Mouse (Mus musculus): ENCODE results near the gene Zic5. TPM values are rescaled to one million over a fixed set of nuclear protein-coding genes. Genes with fewer than 3 reads are reported as not detected.
A peak's percentile ranks its signal among the peaks of the same experiment; 100 is the strongest.

Zic5 gene
- polyA plus RNA-seq, 1 experiment from 2014 or later, result 0.16 TPM

GRCm38 (mm10) chr14:122483024-122483385 lies 17.5 kb upstream of the Zic5 start:
- no peak overlapping the region for H3K9ac ChIP-seq (ENCODE audit: low read depth, low read length)
- no peaks in the 10 kb centered on the region for H3K36me3 ChIP-seq (ENCODE audit: control insufficient read depth, insufficient read depth, low read length)
- ATAC-seq (replicated peaks; ENCODE audit: low FRiP score), result no peak
- H3K4me2 ChIP-seq, result no peak overlapping the region
- no peak for DNase-seq (ENCODE audit: low spot score)
- H3K27ac ChIP-seq (ENCODE audit: low read depth, low read length), result no peak overlapping the region
- WGBS, result 4% methylated on average over 5 of the region's 5 CpGs
- H3K4me1 ChIP-seq (replicated peaks; ENCODE audit: control insufficient read depth, insufficient read depth, low read length), result no peaks in the 10 kb centered on the region
- peaks cover 94% of the 10 kb centered on the region for H3K27me3 ChIP-seq (replicated peaks; ENCODE audit: control insufficient read depth, insufficient read depth, low read length)
- H3K4me3 ChIP-seq (ENCODE audit: low read depth, low read length), result no peak overlapping the region
- no peaks in the 10 kb centered on the region for H3K9me3 ChIP-seq (ENCODE audit: control insufficient read depth, low read length)

- no peaks in the 10 kb centered on the region for H3K4me1 ChIP-seq (replicated peaks; ENCODE audit: control insufficient read depth, insufficient read depth, low read length)
- DNase-seq (ENCODE audit: low spot score), result no peak
- H3K27ac ChIP-seq (ENCODE audit: low read depth, low read length), result no peak overlapping the region
- no peak for ATAC-seq (replicated peaks; ENCODE audit: low FRiP score)
- H3K36me3 ChIP-seq (ENCODE audit: control insufficient read depth, insufficient read depth, low read length), result no peaks in the 10 kb centered on the region
- no peak overlapping the region for H3K4me3 ChIP-seq (ENCODE audit: low read depth, low read length)
- H3K9ac ChIP-seq (ENCODE audit: low read depth, low read length), result no peak overlapping the region
- 2% methylated on average over 38 of the region's 38 CpGs for WGBS
- no peaks in the 10 kb centered on the region for H3K9me3 ChIP-seq (ENCODE audit: control insufficient read depth, low read length)
- H3K4me2 ChIP-seq, result no peak overlapping the region
- H3K27me3 ChIP-seq (replicated peaks; ENCODE audit: control insufficient read depth, insufficient read depth, low read length), result peaks cover 96% of the 10 kb centered on the region
Measured at GRCm38 (mm10) chr14:122482081-122483023, 16.9 kb upstream of the Zic5 start.

- Histone ChIP-seq H3K4me1 (replicated peaks; ENCODE audit: control insufficient read depth, insufficient read depth, low read length) (no peaks in the 10 kb centered on the region; the same call in 1 of the 2 replicates), H3K27me3 (replicated peaks; ENCODE audit: control insufficient read depth, insufficient read depth, low read length) (peaks cover 99% of the 10 kb centered on the region), H3K9me3 (ENCODE audit: control insufficient read depth, low read length) (no peaks in the 10 kb centered on the region), H3K4me2 (no peak overlapping the region), H3K4me3 (ENCODE audit: low read depth, low read length) (no peak overlapping the region), H3K9ac (ENCODE audit: low read depth, low read length) (no peak overlapping the region), H3K27ac (ENCODE audit: low read depth, low read length) (no peak overlapping the region), H3K36me3 (ENCODE audit: control insufficient read depth, insufficient read depth, low read length) (no peaks in the 10 kb centered on the region)
- ATAC-seq (replicated peaks; ENCODE audit: low FRiP score), result no peak
- DNase-seq (ENCODE audit: low spot score), result no peak
- 5% methylated on average over 15 of the region's 15 CpGs for WGBS
Measured at GRCm38 (mm10) chr14:122481181-122481580, 15.7 kb upstream of the Zic5 start.

DNA sequence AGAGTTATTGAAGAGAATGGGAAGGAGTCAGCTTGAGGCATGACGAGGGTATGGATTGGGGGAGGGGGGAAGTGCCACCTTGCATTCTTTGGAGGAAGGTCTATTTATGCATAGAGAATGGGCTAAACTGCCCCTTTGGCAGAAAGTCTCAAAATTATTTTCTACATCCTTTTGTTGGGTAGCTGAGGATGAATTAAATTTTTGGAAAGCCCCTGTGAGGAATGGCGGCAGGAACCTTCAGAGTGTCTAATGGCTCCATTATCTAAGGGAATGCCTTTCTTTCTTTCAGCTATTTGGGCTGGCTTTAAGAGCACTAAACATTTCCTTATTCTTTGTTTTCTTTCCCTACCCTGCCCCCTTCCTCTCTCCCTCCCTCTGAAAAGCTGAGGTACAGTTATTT lies 14.9 kb upstream of the Zic5 start:
- no peak overlapping the region for H3K9ac ChIP-seq (ENCODE audit: low read depth, low read length)
- no peak overlapping the region for H3K4me2 ChIP-seq
- no peaks in the 10 kb centered on the region for H3K9me3 ChIP-seq (ENCODE audit: control insufficient read depth, low read length)
- no peaks in the 10 kb centered on the region for H3K36me3 ChIP-seq (ENCODE audit: control insufficient read depth, insufficient read depth, low read length)
- WGBS, result 16% methylated on average over 2 of the region's 2 CpGs
- no peak for DNase-seq (ENCODE audit: low spot score)
- H3K4me3 ChIP-seq (ENCODE audit: low read depth, low read length), result no peak overlapping the region
- H3K4me1 ChIP-seq (replicated peaks; ENCODE audit: control insufficient read depth, insufficient read depth, low read length), result peaks cover 3% of the 10 kb centered on the region; the same call in 1 of the 2 replicates
- no peak for ATAC-seq (replicated peaks; ENCODE audit: low FRiP score)
- peaks cover 99% of the 10 kb centered on the region for H3K27me3 ChIP-seq (replicated peaks; ENCODE audit: control insufficient read depth, insufficient read depth, low read length)
- H3K27ac ChIP-seq (ENCODE audit: low read depth, low read length), result no peak overlapping the region

DNA sequence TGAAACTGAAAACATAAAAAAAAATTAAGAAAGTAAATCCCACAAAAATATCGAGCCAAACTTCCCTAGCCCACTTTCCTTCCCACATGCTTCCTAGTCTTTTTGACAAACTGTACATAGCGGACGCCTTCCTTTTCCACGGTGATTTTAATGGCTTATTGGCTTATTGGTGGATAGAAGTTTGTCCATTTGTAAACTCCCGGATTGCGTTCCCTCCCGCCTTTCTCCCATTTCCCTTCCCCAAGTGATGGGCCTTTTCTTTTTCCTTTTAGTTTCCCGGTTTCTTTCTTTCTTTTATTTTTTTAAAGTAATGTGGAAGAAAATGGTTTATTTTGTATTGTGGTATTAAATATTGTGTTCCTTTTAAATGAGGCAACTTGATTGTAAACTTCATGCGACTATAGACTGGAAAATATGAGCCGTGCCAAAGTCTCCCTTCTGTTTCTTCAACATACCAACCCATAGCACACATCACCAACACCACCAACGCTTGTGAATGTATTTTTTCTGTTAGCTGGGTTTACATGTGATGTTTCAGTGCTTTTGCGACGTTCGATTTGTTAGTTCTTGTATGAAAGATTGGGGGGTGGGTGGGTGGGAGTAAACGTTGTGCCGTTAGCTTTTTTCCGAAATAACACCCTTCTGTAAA lies 14.1 kb upstream of the Zic5 start:
- no peaks in the 10 kb centered on the region for H3K9me3 ChIP-seq (ENCODE audit: control insufficient read depth, low read length)
- no peak overlapping the region for H3K27ac ChIP-seq (ENCODE audit: low read depth, low read length)
- WGBS, result 34% methylated on average over 17 of the region's 17 CpGs
- DNase-seq (ENCODE audit: low spot score), result no peak
- H3K4me3 ChIP-seq (ENCODE audit: low read depth, low read length), result no peak overlapping the region
- peaks cover 7% of the 10 kb centered on the region; the same call in 1 of the 2 replicates for H3K4me1 ChIP-seq (replicated peaks; ENCODE audit: control insufficient read depth, insufficient read depth, low read length)
- H3K9ac ChIP-seq (ENCODE audit: low read depth, low read length), result no peak overlapping the region
- ATAC-seq (replicated peaks; ENCODE audit: low FRiP score), result no peak
- no peaks in the 10 kb centered on the region for H3K36me3 ChIP-seq (ENCODE audit: control insufficient read depth, insufficient read depth, low read length)
- no peak overlapping the region for H3K4me2 ChIP-seq
- H3K27me3 ChIP-seq (replicated peaks; ENCODE audit: control insufficient read depth, insufficient read depth, low read length), result peaks cover 99% of the 10 kb centered on the region

GRCm38 (mm10) chr14:122478574-122479011 lies 13.1 kb upstream of the Zic5 start:
- peak; percentile 51 for DNase-seq (ENCODE audit: low spot score)
- WGBS, result 0% methylated on average over 22 of the region's 22 CpGs
- no peak for ATAC-seq (replicated peaks; ENCODE audit: low FRiP score)
- Histone ChIP-seq H3K27ac (ENCODE audit: low read depth, low read length) (no peak overlapping the region), H3K27me3 (replicated peaks; ENCODE audit: control insufficient read depth, insufficient read depth, low read length) (peaks cover 99% of the 10 kb centered on the region), H3K4me1 (replicated peaks; ENCODE audit: control insufficient read depth, insufficient read depth, low read length) (peaks cover 7% of the 10 kb centered on the region; the same call in 1 of the 2 replicates), H3K9me3 (ENCODE audit: control insufficient read depth, low read length) (no peaks in the 10 kb centered on the region), H3K9ac (ENCODE audit: low read depth, low read length) (no peak overlapping the region), H3K4me2 (no peak overlapping the region), H3K4me3 (ENCODE audit: low read depth, low read length) (no peak overlapping the region), H3K36me3 (ENCODE audit: control insufficient read depth, insufficient read depth, low read length) (no peaks in the 10 kb centered on the region)

DNA sequence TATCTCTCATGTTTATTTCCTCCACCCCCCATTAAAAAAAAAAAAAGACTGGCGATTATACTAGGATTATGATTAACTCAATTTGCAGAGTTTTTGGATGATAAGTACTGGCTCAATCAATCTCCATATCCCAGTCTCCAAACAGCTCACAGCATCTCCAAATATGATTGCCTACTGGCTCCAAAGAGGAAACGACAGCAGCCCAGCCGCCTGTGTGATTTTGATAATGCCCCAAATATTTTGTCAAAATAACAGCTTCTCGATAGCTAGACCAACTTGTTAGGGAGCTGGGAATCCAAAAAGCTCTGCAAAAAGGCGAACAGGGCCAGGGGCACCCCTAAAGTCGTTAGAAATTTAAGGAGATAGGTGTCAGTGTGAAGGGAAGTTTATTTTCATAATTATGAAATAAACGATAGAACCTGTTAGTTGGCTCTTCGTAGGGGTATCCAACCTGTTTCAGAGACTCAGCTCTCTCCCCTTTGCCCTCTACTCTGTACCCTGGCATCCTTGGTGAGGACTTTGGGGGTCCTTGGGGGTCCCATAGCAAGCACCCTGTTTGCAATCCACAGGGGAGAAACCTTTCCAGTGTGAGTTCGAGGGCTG lies 12.6 kb upstream of the Zic5 start:
- ATAC-seq (replicated peaks; ENCODE audit: low FRiP score), result no peak
- Histone ChIP-seq H3K4me3 (ENCODE audit: low read depth, low read length) (no peak overlapping the region), H3K4me1 (replicated peaks; ENCODE audit: control insufficient read depth, insufficient read depth, low read length) (peaks cover 7% of the 10 kb centered on the region; the same call in 1 of the 2 replicates), H3K27me3 (replicated peaks; ENCODE audit: control insufficient read depth, insufficient read depth, low read length) (peaks cover 99% of the 10 kb centered on the region), H3K4me2 (no peak overlapping the region), H3K36me3 (ENCODE audit: control insufficient read depth, insufficient read depth, low read length) (no peaks in the 10 kb centered on the region), H3K27ac (ENCODE audit: low read depth, low read length) (no peak overlapping the region), H3K9ac (ENCODE audit: low read depth, low read length) (no peak overlapping the region), H3K9me3 (ENCODE audit: control insufficient read depth, low read length) (no peaks in the 10 kb centered on the region)
- no peak for DNase-seq (ENCODE audit: low spot score)
- 2% methylated on average over 9 of the region's 9 CpGs for WGBS

- Histone ChIP-seq H3K9me3 (ENCODE audit: control insufficient read depth, low read length) (no peaks in the 10 kb centered on the region), H3K4me2 (no peak overlapping the region), H3K9ac (ENCODE audit: low read depth, low read length) (no peak overlapping the region), H3K36me3 (ENCODE audit: control insufficient read depth, insufficient read depth, low read length) (no peaks in the 10 kb centered on the region), H3K27ac (ENCODE audit: low read depth, low read length) (no peak overlapping the region), H3K4me3 (ENCODE audit: low read depth, low read length) (no peak overlapping the region), H3K4me1 (replicated peaks; ENCODE audit: control insufficient read depth, insufficient read depth, low read length) (peaks cover 7% of the 10 kb centered on the region; the same call in 1 of the 2 replicates), H3K27me3 (replicated peaks; ENCODE audit: control insufficient read depth, insufficient read depth, low read length) (peaks cover 99% of the 10 kb centered on the region)
- DNase-seq (ENCODE audit: low spot score) (no peak), ATAC-seq (replicated peaks; ENCODE audit: low FRiP score) (no peak)
- WGBS, result 1% methylated on average over 20 of the region's 20 CpGs
Measured at GRCm38 (mm10) chr14:122477261-122477671, 11.8 kb upstream of the Zic5 start.
